Mouse (Mus musculus) layer of hippocampus, postnatal 10 days (tissue): ENCODE results near the gene Gm8871. TPM values are rescaled to one million over a fixed set of nuclear protein-coding genes. Genes with fewer than 3 reads are reported as not detected.
"Not testable (repeated sequence)": the region's sequence is repeated elsewhere in the genome, so short reads cannot be mapped to it uniquely, and the experiment has no call there.

Experiments used
- DNase-seq, 2 experiments: peaks; one replicate each; pipeline ENCODE4 v3.0.0; 2021; ENCODE audit warnings: low spot score in 2 of 2
- long read RNA-seq: library from polyadenylated mRNA; stranded (forward); transcript quantifications from one replicate; pipeline ENCODE4 v2.0.0, GENCODE M21; 2023
- total RNA-seq, 2 experiments: library from RNA; stranded (reverse); gene quantifications; 2 replicates each; pipeline ENCODE4 v1.2.3; 2021

Gm8871 gene
- total RNA-seq = not detected
- long read RNA-seq = 0 reads

GRCm38 (mm10) chr5:10947505-10947904 is at the start of gene Gm8871, which contains the start of gene Gm8857:
TSS of gene Gm8871 (plus strand) at chr5:10947805.
TSS of gene Gm8857 (plus strand) at chr5:10947807.
- DNase-seq = not testable (repeated sequence)

DNA sequence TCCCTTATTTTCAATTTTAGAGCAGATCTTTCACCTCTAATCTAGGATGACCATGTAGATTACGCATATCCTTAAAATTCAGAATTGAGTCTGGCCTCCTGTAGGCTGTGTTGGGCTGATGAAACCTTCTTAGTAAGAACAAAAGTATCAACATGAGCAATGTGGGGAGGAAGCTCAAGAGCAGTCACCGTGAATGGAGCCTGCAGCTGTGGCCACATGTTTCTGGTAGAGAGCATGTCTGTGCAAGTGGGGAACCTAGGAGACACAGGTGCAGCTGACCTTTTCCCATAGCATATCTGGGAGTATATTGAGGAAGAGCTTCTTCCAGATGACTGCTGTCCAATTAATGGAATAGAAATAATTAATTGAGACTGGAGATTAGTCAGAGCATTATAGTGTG is 5.9 kb downstream of the Gm8871 start:
- DNase-seq = not testable (repeated sequence)

DNA sequence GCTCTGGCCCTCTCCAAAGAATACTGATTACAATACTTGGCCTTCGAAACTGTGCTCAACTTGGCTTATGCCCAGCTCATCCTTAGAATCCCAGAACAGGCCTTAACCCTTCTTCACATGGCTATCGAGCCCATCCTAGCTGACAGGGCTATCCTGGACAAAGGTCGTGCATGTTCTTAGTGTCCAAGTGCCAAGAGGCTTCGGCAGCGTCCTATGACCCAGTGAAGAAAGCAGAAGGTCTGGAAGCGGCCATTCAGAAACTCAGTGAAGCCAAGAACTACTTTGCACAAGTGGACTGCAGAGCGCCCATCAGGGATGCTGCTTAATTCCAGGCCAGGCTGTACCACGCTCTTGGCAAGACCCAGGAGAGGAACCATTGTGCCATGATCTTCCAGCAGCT is 10.5 kb downstream of the Gm8871 start:
- not testable (repeated sequence) for DNase-seq

Other genes with a start within 250 kb of the Gm8871 start
- gene Gm8857, start within 50 bp of the Gm8871 start, total RNA-seq = not detected
- gene Gm8879, start 179.8 kb downstream of the Gm8871 start, total RNA-seq = not detected
- gene Gm5861, start 235.3 kb downstream of the Gm8871 start, total RNA-seq = not detected